Mouse (Mus musculus) myocyte (in vitro differentiated cells): Measurements from ENCODE around the gene Scfd2.

ENCODE experiments used
- E2F4 ChIP-seq: IDR thresholded peaks from one replicate; pipeline ENCODE4 v1.6.1; 2011; ENCODE audit warnings: mild to moderate bottlenecking, control low read depth, moderate library complexity; ENCODE audit not compliant: insufficient read depth
- POLR2A ChIP-seq: IDR thresholded peaks from one replicate; pipeline ENCODE4 v1.6.1; 2011; ENCODE audit warnings: low read depth, mild to moderate bottlenecking, control low read depth, moderate library complexity; ENCODE audit not compliant: insufficient read length
- REST ChIP-seq: IDR thresholded peaks from one replicate; pipeline ENCODE4 v1.6.1; 2011; ENCODE audit warnings: mild to moderate bottlenecking, control low read depth, moderate library complexity; ENCODE audit not compliant: insufficient read depth, insufficient read length
- TCF12 ChIP-seq: IDR thresholded peaks from one replicate; pipeline ENCODE4 v1.6.1; 2011; ENCODE audit warnings: mild to moderate bottlenecking, control low read depth; ENCODE audit not compliant: poor library complexity, insufficient read depth, severe bottlenecking
- TCF3 ChIP-seq: IDR thresholded peaks from one replicate; pipeline ENCODE4 v1.6.1; 2011; ENCODE audit warnings: low read depth, control low read depth; ENCODE audit not compliant: insufficient read length
- USF1 ChIP-seq: IDR thresholded peaks from one replicate; pipeline ENCODE4 v1.6.1; 2011; ENCODE audit warnings: low read depth, mild to moderate bottlenecking, control low read depth, moderate library complexity

- TF ChIP-seq POLR2A (no peak), USF1 (no peak), TCF12 (no peak), E2F4 (no peak), REST (no peak), TCF3 (no peak)
These were observed 52.4 kb downstream of the Scfd2 start for GRCm38 (mm10) chr5:74479157-74479556.
